Comparison of ENCODE assay signal across 10 mouse cellular contexts in the genomic region with DNA sequence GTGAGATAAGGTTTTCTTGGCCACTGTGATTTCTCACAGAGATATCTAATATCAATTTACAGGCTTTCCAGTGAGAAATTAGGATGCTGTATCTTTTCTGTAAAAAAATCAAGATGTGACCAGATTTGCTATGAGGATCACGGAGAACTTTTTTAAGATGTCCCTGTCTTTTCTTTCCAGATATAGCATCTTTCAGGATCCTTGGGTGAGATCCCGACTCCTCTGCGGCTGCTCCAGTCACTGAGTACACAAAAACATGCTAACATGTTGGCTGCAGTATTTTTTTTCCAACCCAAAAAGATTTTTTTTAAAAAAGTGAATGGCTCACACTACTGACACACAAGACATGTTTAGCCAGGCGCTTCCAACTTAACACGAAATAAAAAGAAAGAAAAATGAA. TPM values are rescaled to one million over a fixed set of nuclear protein-coding genes. Genes with fewer than 3 reads are reported as not detected.
DNase-seq lines count a peak whose midpoint lies in the region; ATAC-seq and TF ChIP-seq lines count a peak whose summit lies in the region.
"Had no signal": no experiment of that assay in that cellular context is flagged by ENCODE, and none has a peak within 500 bp of the region (broad histone marks: within the 10 kb centered on the region; RNA-seq: fewer than 3 reads in every experiment).

No protein-coding gene starts in this region.

- no peak overlapping the region for H3K9ac ChIP-seq in kidney, embryonic 15.5 days
- H3K9ac ChIP-seq in embryonic facial prominence, embryonic 13.5 days = no peak overlapping the region
- H3K9ac ChIP-seq in hindbrain, embryonic 13.5 days = peak overlapping the region; percentile 77; the same call in 1 of the 2 replicates
- peak overlapping the region; percentile 70; the same call in 1 of the 2 replicates for H3K9ac ChIP-seq in neural tube, embryonic 13.5 days
- no peak overlapping the region for H3K9ac ChIP-seq in liver, embryonic 11.5 days (ENCODE audit: low read depth, low read length)

- peak overlapping the region; percentile 65 for H3K4me2 ChIP-seq in kidney, embryonic 15.5 days
- 0 out of 2 replicates have a peak overlapping the region, but pooled peaks have one; percentile 57 for H3K4me2 ChIP-seq in embryonic facial prominence, embryonic 13.5 days
- peak overlapping the region; percentile 75 for H3K4me2 ChIP-seq in hindbrain, embryonic 13.5 days
- H3K4me2 ChIP-seq in neural tube, embryonic 13.5 days = peak overlapping the region; percentile 78
- H3K4me2 ChIP-seq in liver, embryonic 11.5 days = no peak overlapping the region

- TF ChIP-seq CTCF in gastrocnemius, adult 2 months (IDR thresholded peaks at IDR 0.05) = no peak

- DNase-seq in kidney, adult 18-20 months = no peak
- no peak for DNase-seq in liver, embryonic 11.5 days (ENCODE audit: low spot score)
- DNase-seq in gastrocnemius, adult 2 months = no peak
- no peak for DNase-seq in lung, postnatal 10 days

- H3K27ac ChIP-seq in kidney, embryonic 15.5 days = no peak overlapping the region
- no peak overlapping the region for H3K27ac ChIP-seq in embryonic facial prominence, embryonic 13.5 days
- peak overlapping the region; percentile 92 for H3K27ac ChIP-seq in hindbrain, embryonic 13.5 days
- 0 out of 2 replicates have a peak overlapping the region, but pooled peaks have one; percentile 61 for H3K27ac ChIP-seq in neural tube, embryonic 13.5 days (replicated peaks)
- no peak overlapping the region for H3K27ac ChIP-seq in liver, embryonic 11.5 days (ENCODE audit: low read depth, low read length)
- no peak overlapping the region for H3K27ac ChIP-seq in gastrocnemius, adult 2 months
- H3K27ac ChIP-seq: macrophage had no signal

- peaks cover 24% of the 10 kb centered on the region for H3K4me1 ChIP-seq in kidney, embryonic 15.5 days
- peaks cover 22% of the 10 kb centered on the region for H3K4me1 ChIP-seq in embryonic facial prominence, embryonic 13.5 days
- H3K4me1 ChIP-seq in hindbrain, embryonic 13.5 days (replicated peaks) = peaks cover 38% of the 10 kb centered on the region
- peaks cover 47% of the 10 kb centered on the region for H3K4me1 ChIP-seq in neural tube, embryonic 13.5 days (replicated peaks)
- no peaks in the 10 kb centered on the region for H3K4me1 ChIP-seq in liver, embryonic 11.5 days (replicated peaks; ENCODE audit: control insufficient read depth, insufficient read depth, low read length)

- H3K36me3 ChIP-seq in kidney, embryonic 15.5 days = no peaks in the 10 kb centered on the region
- H3K36me3 ChIP-seq in embryonic facial prominence, embryonic 13.5 days = no peaks in the 10 kb centered on the region
- H3K36me3 ChIP-seq in hindbrain, embryonic 13.5 days = no peaks in the 10 kb centered on the region
- no peaks in the 10 kb centered on the region for H3K36me3 ChIP-seq in neural tube, embryonic 13.5 days
- no peaks in the 10 kb centered on the region for H3K36me3 ChIP-seq in liver, embryonic 11.5 days (ENCODE audit: control insufficient read depth, insufficient read depth, low read length)

- no peaks in the 10 kb centered on the region for H3K9me3 ChIP-seq in kidney, embryonic 15.5 days (replicated peaks)
- no peaks in the 10 kb centered on the region for H3K9me3 ChIP-seq in embryonic facial prominence, embryonic 13.5 days
- H3K9me3 ChIP-seq in hindbrain, embryonic 13.5 days = no peaks in the 10 kb centered on the region
- no peaks in the 10 kb centered on the region for H3K9me3 ChIP-seq in neural tube, embryonic 13.5 days
- no peaks in the 10 kb centered on the region for H3K9me3 ChIP-seq in liver, embryonic 11.5 days (ENCODE audit: control insufficient read depth, low read length)

- ATAC-seq in kidney, embryonic 15.5 days (replicated peaks; ENCODE audit: low FRiP score) = no peak
- no peak for ATAC-seq in embryonic facial prominence, embryonic 13.5 days (ENCODE audit: insufficient number of reproducible peaks, insufficient read depth, low FRiP score, low TSS enrichment, low read depth)
- ATAC-seq in hindbrain, embryonic 13.5 days (ENCODE audit: low FRiP score) = no peak
- no peak for ATAC-seq in neural tube, embryonic 13.5 days (ENCODE audit: low read depth)
- no peak for ATAC-seq in liver, embryonic 11.5 days (replicated peaks; ENCODE audit: low FRiP score)

- intact Hi-C loops in gastrocnemius, adult 2 months (cut with DNase I) = no loop called here

- H3K27me3 ChIP-seq in kidney, embryonic 15.5 days = peaks cover 95% of the 10 kb centered on the region
- H3K27me3 ChIP-seq in embryonic facial prominence, embryonic 13.5 days = peaks cover 97% of the 10 kb centered on the region
- peaks cover 30% of the 10 kb centered on the region for H3K27me3 ChIP-seq in hindbrain, embryonic 13.5 days
- H3K27me3 ChIP-seq in neural tube, embryonic 13.5 days = peaks cover 40% of the 10 kb centered on the region
- peaks cover 84% of the 10 kb centered on the region for H3K27me3 ChIP-seq in liver, embryonic 11.5 days (replicated peaks; ENCODE audit: control insufficient read depth, insufficient read depth, low read length)

- no peak overlapping the region for H3K4me3 ChIP-seq in kidney, embryonic 15.5 days (replicated peaks)
- H3K4me3 ChIP-seq in embryonic facial prominence, embryonic 13.5 days = no peak overlapping the region
- H3K4me3 ChIP-seq in hindbrain, embryonic 13.5 days = peak overlapping the region; percentile 47
- H3K4me3 ChIP-seq in neural tube, embryonic 13.5 days = peak overlapping the region; percentile 44
- H3K4me3 ChIP-seq in liver, embryonic 11.5 days (ENCODE audit: low read depth, low read length) = no peak overlapping the region
- H3K4me3 ChIP-seq in gastrocnemius, adult 2 months = no peak overlapping the region

- 23% methylated on average over 5 of the region's 5 CpGs for WGBS in kidney, embryonic 15.5 days
- WGBS in embryonic facial prominence, embryonic 13.5 days = 11% methylated on average over 5 of the region's 5 CpGs
- WGBS in hindbrain, embryonic 13.5 days = 17% methylated on average over 5 of the region's 5 CpGs
- WGBS in neural tube, embryonic 13.5 days = 9% methylated on average over 5 of the region's 5 CpGs
- WGBS in liver, embryonic 11.5 days = 7% methylated on average over 5 of the region's 5 CpGs

RNA-seq across cellular contexts. Expression of gene Nr2f1, which starts 20.8 kb away (rescaled TPM):
- 15.1 and 18.1 TPM in 2 replicates for polyA plus RNA-seq in kidney, embryonic 15.5 days (2015; fragmentation: Nextera tagmentation; extraction: Ambion mirVana)
- polyA plus RNA-seq in embryonic facial prominence, embryonic 13.5 days (2015; fragmentation: Nextera tagmentation; extraction: Ambion mirVana) = 14.1 and 15.8 TPM in 2 replicates
- polyA plus RNA-seq in hindbrain, embryonic 13.5 days (2015; fragmentation: Nextera tagmentation; extraction: Ambion mirVana) = 68.9 and 71.3 TPM in 2 replicates
- 46.8 and 47.9 TPM in 2 replicates for polyA plus RNA-seq in neural tube, embryonic 13.5 days (2015; fragmentation: Nextera tagmentation; extraction: Ambion mirVana)
- polyA plus RNA-seq in liver, embryonic 11.5 days (2014; fragmentation: Nextera tagmentation; extraction: Ambion mirVana) = 6.1 and 6.5 TPM in 2 replicates
- under 1 TPM; 0.41 to 0.56 TPM for total RNA-seq in gastrocnemius, adult 2 months (2021)
- total RNA-seq: hematopoietic stem cell, adult 5-6 weeks had no signal
- polyA plus RNA-seq: macrophage had no signal

Comparison
In these comparisons a context has a peak if more than half of its experiments do, and no peak if none do; other contexts are left out.
1. H3K27ac ChIP-seq: peak in hindbrain, embryonic 13.5 days (single experiment) and neural tube, embryonic 13.5 days (single experiment); none in kidney, embryonic 15.5 days (single experiment), embryonic facial prominence, embryonic 13.5 days (single experiment), liver, embryonic 11.5 days (single experiment) and gastrocnemius, adult 2 months (single experiment).
2. H3K4me3 ChIP-seq: peak in hindbrain, embryonic 13.5 days (single experiment) and neural tube, embryonic 13.5 days (single experiment); none in kidney, embryonic 15.5 days (single experiment), embryonic facial prominence, embryonic 13.5 days (single experiment), liver, embryonic 11.5 days (single experiment) and gastrocnemius, adult 2 months (single experiment).
3. H3K9ac ChIP-seq: peak in hindbrain, embryonic 13.5 days (single experiment) and neural tube, embryonic 13.5 days (single experiment); none in kidney, embryonic 15.5 days (single experiment), embryonic facial prominence, embryonic 13.5 days (single experiment) and liver, embryonic 11.5 days (single experiment).